Mouse (Mus musculus) cerebellum, adult 9-10 months (tissue): ENCODE results near the gene Nploc4.
"Not testable (repeated sequence)": the region's sequence is repeated elsewhere in the genome, so short reads cannot be mapped to it uniquely, and the experiment has no call there.

Experiments
- DNase-seq: peaks from one replicate; pipeline ENCODE4 v3.0.0; 2022

Gene Nploc4

DNA sequence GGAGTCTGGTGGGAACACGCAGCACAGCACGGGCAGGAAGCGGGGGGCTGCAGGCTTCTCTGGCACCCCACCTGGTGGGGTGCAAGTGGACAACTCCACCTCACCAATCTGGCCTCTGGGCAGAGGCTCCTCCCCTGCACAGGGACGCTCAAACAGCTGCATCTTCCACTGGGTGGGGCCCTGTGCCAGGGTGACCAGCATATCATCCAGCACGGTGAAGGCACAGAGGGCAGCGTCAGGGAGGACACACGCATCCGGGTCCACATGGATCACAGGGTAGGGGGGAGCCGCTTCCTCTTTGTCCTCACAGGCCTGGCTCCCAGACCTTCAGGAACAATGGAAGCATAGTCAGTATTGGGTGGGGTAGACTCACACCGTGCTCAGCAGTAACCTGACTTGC, 60.2 kb downstream of the Nploc4 start:
- DNase-seq, result no peak

DNA sequence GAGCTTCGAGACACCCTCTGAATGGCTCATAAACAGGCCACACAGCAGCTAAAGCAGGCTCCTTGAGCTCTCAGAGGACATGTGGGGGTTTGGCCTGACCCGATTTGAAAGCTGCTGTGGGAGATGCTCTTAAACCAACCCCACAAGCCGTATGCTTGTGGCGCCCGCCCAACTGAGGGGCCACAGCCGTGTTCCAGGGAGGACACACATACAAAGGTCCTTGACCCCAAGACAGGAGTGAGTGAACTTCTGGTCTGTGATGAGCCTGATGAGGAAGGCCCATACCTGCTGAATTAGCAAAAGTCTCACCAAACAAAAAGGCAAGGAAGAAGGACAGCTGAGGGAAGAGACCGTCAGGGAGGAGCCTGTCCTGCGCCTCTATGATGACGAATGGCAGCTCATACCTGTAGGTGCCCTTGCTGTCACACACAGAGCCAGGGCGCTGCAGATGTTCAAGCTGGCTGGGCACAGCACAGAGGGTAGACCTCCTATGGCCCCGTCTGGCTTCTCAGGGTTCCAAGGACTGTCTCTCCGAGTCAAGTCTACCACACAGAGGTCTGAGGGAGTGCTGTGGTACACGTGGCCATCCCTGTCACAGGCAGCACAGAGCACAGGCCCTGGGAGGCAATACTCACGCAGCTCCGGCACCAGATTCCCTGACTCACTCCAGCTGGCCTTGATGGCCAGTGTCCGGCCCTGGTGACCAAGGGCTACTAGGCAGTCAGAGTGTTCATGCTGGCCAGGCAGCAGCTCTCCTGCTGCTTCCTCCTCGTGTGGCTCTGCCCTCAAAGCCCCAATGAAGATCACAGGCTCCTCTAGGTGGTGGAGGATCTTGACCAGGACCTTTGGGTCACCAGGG, 61.0 kb downstream of the Nploc4 start:
- DNase-seq, result no peak

DNA sequence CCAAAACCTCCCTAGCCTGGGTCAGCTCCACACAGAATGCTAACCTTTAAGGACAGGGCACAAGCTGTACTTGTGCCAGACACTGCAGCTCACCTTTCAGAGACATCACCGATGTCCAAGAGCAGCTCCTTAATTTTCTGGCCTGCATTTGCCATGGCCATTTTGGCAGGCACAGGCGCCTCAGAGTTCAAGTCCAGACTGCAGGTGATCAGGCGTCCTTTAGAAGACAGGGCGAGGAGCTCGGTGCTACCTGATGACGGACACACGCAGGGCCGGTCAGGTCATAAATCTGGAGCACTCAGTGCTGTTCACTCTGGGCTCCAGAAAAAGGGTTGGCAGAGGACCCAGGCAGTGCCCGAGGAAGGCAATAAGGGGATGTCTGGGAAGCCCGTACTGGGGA, 62.2 kb downstream of the Nploc4 start:
- no peak for DNase-seq

DNA sequence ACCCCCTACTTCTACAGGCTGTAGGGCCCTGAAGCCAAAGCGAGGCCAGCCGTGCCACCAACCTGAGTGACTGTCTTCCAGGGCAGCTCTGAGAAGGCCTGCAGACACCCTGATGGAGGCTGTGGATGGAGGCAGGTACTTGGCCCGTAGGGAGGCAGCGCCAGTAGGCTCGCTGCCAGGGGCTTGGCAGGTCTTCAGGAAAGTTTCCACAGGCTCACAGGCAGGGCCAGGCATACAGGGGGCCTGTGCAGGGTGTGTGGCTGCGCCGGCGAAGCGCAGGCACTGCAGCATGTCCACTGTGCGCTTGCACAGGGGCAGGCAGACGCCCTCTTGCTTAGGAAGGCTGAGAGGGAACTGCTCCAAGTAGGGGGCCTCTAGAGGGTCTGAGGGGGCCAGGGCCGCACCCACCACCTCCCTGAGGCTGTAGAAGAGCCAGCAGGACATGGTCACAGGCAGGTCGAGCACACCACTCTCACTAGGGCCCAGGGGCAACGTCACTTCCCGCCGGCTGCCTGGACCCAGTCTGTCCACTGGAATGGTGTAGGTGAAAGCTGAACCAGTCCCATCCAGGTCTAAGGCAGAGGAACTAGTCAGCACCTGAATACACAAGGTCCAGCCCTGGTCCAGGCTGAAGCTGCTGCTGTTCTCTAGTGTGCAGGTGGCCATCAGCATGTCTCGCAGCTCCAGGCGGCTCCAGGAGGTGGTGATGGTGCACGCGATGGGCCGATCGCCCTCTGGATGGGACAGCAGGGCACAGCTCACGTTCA, 63.5 kb downstream of the Nploc4 start:
- no peak for DNase-seq

DNA sequence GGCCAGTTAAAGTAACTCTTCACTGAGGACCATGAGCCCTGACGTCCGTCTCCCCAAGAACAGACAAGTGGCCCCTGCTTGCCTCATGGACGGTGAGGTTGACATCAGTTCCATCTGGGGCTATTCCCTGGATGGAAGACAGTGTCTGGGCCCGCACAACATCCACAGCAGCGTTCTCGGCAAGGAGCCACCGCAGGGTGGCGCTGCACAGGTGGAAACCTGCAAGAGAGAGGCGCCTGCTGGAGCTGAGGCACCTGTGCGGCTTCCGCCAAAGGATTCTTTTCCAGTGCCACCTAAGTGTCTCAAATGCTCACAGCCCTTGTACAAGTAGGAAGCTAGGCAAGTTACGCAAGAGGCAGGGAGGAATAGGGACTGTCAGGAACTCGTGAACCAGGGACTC, 64.5 kb downstream of the Nploc4 start:
- no peak for DNase-seq

DNA sequence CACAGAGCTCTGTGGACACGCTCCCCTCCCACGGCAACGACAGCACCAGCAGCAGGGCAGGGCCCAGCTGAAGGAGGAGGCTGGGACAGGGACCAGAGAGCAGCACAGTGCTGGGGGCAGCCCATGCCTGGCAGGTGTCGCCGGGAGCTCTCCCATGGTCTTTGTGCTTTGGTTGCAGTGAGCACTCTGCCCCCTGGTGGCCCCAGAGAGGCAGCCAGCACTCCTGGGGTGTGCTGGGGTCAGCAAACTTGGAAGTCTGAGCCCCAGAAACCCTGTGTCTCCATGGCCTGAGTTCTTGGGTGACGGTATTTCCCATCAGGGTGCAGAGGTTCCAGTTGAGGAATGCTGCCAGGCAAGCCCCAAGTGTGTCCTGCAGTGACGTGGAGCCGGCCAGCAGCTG, 67.9 kb downstream of the Nploc4 start:
- DNase-seq, result no peak

DNA sequence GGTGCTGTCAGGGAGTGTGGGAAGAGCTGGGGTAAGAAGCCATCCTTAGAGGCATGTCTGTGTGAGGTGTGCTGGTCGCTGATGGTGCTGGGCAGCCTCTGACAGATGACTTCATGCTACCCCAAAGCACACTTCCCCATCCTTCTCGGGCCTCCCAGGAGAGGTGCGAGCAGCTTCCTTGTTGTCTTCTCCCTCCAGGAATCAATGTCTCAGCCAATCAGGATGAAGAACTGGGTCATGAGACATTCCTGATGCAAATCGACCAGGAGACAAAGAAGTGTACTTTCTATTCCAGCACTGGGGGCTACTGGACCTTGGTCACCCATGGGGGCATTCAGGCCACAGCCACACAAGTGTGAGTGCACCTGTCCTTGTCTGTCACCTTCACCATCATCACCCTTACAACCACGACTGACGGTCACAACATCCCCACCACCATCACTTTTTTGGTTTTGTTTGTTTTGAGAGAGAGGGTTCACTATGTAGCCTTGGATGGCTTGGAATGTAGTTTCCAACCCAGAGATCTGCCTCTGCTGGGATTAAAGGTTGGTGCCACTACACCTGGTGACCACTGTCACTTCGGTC, 71.0 kb downstream of the Nploc4 start:
- no peak for DNase-seq

DNA sequence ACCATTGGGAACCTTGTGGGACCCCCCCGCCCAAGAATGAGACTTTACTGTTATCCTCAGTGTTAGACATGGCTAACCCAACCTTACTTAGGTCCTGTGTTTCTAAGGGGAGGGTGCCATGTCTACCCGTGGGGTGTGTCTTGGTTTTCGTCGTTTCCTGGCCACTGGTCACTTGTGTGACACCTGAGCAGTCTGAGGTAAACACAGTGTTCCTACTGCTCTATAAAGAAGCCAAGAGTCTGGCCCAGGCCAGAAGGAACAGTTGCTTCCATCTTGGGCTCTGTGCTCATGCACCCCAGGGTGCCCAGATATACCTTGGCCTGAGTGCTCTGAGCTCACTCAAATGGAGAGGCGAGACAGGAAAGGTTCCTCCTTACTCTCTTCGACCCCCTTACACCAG, 74.6 kb downstream of the Nploc4 start:
- no peak for DNase-seq

DNA sequence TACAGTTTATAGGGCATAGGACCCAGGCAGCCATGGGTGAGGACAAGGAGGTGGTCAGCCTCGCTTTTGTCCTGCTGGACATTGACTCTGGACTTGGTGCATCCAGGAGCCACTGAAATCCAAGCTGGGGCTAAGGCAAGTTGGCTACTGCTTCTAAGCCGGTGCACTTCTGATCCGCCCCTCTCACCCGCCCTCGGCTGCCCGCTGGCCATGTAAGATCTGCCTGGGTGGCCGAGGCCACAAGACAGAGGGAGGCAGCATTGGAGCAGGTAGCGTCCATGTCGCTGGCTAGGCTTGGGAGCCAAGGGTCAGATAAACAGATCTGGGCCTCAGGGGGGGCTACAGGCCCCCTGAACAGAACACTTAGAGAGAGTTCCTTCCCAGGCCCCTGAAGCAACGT, 76.2 kb downstream of the Nploc4 start, which contains the start of gene Fscn2:
TSS of gene Fscn2 (plus strand) at position 240 of the 400 bp plus-strand sequence.
- no peak for DNase-seq

DNA sequence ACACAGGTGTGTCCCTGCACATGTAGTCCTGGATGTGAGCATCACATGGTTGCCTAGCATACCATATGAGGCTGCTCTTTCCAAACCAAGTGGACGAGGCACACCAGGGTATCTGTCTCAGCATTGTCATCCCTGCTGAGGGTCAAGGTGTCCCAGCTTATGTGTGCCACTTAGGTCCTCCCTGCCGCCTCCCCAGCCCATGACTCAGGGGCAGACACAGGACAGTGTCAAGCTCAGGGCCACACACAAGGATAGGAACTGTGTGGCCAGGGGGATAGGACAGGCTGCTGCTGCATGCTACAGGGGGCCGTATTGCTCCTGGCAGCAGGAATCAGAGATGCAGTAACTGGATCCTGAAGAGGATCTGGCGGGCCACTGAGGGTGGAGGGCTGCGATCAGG, 76.8 kb downstream of the Nploc4 start:
- no peak for DNase-seq

DNA sequence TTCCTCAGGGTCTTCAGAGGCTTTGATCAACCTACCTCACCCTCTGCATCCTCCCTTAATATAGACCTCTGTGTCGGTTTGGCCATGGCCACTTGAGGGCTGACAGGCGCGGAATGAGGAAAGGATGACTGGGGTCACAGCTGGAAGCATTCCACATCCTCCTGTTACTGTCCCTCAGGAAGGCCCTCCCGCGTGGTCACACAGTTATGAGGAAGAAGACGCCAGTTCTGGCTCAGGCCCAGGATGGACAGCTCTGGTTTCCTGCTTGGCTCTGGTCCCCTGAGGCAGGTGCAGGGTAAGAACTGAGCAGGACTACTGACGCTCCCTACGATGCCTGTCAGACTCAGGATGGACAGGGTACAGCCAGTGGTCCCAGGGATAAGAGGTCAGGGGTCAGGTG, 77.4 kb downstream of the Nploc4 start:
- no peak for DNase-seq

DNA sequence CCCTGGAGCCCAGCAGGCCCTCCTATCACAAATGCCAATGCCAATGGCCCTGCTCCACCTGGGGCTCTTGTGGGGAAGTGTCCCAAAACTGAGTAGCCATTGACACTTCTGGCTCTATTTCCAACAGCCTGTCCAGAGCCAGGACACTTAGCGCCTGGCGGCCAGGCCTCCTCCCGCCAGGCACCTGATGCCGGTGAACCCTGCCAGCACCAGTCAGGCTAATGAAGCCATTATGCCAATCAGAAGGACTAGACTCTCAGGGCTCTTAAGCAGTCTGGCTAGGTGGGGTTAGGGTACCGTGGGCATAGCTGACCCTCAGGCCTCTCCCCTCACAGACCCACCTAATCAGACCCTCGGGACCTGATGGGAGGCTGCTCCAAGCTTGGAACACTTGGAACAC, 78.1 kb downstream of the Nploc4 start:
- DNase-seq, result no peak

DNA sequence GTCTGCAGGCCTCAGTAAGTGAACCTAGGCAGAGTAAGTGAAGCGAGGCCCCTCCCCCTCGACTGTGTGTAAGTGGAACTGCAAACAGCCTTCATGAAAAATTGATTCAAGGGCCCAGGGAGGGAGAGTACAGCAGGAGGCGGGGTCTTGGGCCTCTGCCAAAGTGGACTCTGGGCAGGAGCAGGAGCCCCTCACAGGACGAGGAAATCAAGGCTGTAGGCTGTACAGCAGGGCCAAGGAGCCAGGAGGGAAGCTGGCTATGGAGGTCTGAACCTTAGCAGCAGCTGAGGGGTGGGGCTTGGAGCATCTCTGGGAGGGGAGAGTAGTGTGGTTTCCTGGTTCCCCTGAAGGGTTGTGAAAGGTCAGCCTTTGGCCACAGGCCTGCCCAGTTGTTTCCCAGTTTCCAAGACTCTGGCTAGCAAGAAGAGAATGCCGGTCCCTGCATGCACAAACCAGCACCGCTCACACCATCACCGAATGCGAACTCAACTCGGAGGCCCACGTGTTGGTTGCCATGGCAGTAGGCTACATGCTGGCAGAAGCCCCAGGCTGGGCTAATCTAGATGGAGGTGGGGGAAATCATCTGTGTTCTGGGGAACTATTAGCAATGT, 79.6 kb downstream of the Nploc4 start:
- DNase-seq, result no peak

DNA sequence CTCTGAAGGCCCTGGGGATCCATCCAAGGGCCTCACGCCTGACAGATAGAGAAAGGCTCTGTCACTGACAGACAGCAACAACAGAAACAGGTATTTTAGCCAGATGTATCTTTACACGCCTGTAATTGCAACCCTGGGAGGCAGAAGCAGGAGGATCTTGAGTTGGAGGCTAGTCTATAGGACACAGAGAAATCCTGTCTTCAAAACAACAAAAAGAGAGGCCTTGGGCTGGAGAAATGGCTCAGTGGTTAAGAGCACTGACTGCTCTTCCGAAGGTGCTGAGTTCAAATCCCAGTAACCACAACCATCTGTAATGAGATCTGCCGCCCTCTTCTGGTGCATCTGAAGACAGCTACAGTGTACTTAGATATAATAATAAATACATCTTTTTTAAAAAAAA, 80.6 kb downstream of the Nploc4 start:
- DNase-seq, result no peak

DNA sequence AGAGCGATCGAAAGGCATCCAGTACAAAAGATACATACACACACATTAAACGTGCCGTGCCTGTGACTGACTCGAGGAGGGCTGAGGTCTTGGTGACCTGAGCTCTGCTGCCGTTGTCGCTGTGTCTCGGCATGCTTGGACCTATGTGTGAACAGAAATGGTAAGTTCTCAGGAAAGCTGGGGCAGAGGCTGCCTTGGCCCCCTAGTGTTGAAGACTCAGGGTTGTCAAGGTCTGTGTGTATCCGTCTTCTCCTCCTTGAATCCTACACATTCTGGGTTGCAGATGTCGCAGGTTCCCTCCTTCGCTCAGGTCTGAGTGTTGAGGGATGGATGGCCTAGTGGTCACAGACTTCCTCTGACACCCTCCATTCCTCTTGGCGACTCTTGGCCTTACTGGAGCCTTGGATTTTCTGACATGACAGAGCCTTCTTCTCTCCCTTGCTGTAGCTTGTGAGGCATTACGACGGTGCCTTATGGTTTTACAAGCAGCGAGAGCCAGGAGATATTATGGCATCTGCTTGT, 81.1 kb downstream of the Nploc4 start:
- DNase-seq, result no peak

DNA sequence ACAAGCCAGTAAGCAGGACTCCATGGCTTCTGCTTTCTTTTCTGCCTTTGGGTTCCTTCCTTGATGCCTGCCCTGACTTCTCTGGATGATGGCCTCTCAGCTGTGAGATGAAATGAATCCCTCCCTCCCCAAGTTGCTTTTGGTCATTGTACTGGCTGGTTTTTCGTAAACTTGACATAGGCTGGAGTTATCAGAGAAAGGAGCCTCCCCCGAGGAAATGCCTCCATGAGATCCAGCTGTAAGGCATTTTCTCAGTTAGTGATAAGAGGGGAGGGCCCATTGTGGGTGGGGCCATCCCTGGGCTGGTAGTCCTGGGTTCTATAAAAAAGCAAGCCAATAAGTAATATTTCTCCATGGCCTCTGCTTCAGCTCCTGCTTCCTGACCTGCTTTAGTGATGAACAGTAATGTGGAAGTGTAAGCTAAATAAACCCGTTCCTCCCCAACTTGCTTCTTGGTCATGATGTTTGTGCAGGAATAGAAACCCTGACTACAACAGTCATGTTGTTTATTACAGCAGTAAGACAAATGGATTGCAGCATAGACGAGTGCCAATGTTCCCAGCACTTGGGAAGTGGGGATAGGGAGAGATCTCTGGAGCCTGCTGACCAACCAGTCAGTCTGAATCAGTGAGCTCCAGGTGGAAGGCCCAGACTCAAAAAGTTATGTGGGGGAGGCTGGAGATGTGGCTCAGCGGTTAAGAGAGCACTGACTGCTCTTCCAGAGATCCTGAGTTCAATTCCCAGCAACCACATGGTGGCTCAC, 82.0 kb downstream of the Nploc4 start:
- DNase-seq, result no peak

DNA sequence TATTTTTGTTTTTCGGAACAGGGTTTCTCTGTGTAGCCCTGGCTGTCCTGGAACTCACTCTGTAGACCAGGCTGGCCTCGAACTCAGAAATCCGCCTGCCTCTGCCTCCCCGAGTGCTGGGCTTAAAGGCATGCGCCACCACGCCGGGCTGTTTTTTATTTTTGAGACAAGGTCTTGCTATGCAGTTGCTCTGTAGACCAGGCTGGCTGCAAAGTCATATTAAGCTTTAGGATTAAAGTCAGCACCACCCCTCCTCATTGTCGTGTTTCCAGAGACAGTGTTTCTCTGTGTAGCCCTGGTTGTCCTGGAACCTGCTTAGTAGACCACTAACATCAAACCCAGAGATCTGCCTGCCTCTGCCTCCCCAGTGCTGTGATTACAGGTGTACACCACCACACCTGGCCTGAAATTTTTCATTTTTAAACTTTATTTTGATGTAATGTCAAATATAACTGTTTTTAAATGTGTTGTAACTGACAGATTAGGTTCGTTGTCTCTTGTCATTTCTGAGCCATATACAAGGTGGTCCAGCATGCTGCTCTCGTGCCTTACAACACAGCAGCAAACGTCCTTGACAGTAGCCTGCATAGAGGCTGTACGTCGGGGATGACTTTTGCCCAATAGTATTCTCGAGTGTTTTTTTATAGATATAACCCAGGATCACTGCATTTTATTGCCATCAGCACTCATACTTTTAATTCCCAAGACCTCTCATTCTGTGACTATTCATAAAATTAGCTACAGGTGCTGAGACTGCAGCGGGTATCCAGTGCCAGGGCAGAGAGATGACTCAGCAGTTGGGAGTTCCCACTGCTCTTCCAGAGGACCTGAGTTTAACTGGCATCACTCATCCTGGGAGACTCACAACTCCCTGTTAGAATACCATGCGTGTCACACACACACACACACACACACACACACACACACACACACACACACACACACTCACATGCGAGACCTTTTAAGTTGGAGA, 82.9 kb downstream of the Nploc4 start:
- no peak for DNase-seq

DNA sequence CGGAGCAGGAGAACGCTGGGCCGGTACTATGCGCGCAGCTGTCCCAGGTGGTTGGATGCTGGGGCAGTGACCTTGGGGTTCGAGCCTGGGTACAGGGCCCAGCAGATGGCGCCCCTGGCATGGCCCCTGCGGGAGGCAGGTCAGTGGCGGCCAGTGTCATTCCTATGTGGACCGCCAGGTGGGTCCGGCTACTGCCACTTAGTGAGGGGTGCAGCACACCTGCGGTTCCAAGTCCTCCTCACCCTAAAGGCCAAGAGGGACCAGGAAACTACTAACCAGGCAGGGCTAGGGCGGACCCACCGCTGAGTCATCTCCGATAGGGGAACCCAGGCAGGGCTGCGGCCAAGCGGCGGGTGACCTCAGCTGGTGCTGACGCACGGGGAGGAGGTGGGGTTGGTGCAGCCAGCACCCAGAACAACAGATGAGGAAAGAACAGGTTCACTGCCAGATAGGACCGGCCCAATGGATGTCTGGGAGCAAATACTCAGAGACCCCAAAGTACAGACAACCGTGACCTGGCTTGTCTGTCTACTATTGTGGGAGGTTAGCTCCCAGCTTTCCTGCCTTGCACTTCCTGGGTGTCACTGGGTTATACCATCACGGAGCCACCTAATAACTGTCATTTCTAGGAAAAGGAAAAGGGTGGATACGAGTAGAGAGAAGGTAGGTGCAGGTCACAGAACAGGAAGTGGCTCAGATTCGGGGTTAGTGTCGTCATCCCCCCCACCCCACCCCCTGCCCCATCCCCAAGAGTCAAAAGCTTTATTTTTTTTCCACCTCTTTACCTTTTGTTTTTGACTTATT, 83.8 kb downstream of the Nploc4 start:
- peak; percentile 68 for DNase-seq

DNA sequence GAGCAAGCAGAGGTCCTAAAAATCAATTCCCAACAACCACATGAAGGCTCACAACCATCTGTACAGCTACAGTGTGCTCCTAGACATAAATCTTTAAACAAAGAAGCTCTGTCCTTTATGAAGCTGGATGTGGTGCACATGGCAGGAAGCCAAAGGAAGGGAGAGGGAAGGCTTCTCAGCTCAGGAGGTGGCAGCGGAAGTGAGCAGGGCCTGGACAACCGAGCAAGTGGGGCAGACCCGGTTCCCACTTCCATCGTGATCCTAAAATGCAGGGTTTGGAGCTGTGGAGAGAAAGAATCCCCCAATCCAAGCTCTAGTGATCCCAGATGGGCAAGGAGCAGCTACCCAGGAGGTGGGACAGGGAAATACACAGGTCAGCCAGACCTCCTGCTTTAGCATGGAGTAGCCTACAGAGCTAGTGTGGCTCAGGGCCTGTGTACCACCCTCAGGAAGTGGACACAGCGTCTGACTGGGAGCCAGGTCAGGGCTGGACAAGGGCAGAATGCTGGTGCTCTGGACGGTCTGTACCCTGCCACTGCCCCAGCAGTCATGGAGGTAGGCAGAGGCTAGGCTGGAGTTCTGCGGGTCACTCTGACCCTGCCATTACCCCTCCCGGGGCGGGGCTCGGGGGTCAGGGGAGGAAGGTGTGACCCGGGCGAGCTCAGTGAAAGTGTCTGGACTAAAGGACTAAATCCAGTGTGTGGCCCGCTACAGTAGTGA, 84.8 kb downstream of the Nploc4 start:
- no peak for DNase-seq

DNA sequence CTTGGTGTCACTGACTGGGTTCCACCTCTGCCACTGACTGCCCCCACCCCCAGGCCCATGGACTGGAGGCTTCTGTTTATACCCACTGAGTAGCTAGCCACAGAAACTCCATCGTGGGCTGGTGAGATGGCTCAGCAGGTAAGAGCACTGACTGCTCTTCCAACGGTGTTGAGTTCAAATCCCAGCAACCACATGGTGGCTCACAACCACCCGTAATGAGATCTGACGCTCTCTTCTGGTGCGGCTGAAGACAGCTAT, 85.5 kb downstream of the Nploc4 start:
- DNase-seq, result not testable (repeated sequence)
